Mouse (Mus musculus) bone marrow, adult 2 months (tissue): ENCODE measurements around the gene Pes1.

Experiments used
- CTCF ChIP-seq: fragments of 200-500 bp; IDR thresholded peaks from 2 replicates; pipeline ENCODE4 v1.5.1; 2011; ENCODE audit warnings: low read length, control low read depth; ENCODE audit not compliant: control insufficient read depth, insufficient read depth
- POLR2A ChIP-seq: fragments of 200-500 bp; IDR thresholded peaks from 2 replicates; pipeline ENCODE4 v1.6.1; 2011; ENCODE audit warnings: low read depth, mild to moderate bottlenecking, control low read depth, low read length, borderline replicate concordance; ENCODE audit not compliant: control insufficient read depth

- TF ChIP-seq CTCF (no peak), POLR2A (no peak)
Observed at GRCm38 (mm10) chr11:3922731-3923130, 41.0 kb upstream of the Pes1 start.
